Mouse (Mus musculus): ENCODE data around the gene Ikbke. TPM values are rescaled to one million over a fixed set of nuclear protein-coding genes. Genes with fewer than 3 reads are reported as not detected.

The Ikbke gene
- total and polyA plus RNA-seq, 3 experiments, result 14.0 to 43.8 (median 29.5) TPM

DNA sequence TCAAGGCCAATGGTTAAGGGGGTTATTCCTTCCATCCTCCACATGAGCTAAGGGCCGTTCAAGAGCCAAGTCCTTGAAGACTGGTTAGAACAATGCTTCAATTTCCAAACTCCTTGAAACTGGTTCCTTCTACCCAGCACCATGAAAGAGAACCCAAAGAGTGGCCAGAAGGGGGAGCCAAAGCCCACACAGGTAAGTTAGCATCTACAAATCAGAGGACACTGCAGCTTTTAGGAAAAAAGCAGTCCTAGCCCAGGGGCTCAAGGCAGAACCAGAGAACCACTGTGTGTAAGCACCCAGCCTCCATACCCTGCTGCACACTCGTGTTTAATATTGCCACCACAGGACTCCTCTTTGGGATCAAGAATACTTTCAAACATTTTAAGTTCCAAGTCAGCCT is 11.2 kb upstream of the Ikbke start:
- no peaks in the 10 kb centered on the region for H3K9me3 ChIP-seq (replicated peaks; ENCODE audit: low read length)
- dilution Hi-C loops (cut with MboI; ENCODE audit: extremely low pct_ligation_motif_present, extremely low pct_unique_long_range_greater_than_20kb, low sequenced_read_pairs) (no loop called here), in situ Hi-C loops (cut with MboI; ENCODE audit: low pct_ligation_motif_present, low pct_unique_long_range_greater_than_20kb, low sequenced_read_pairs) (no loop called here)
- no peak overlapping the region for H3K27ac ChIP-seq (ENCODE audit: insufficient read depth, low read depth)
- H3K4me2 ChIP-seq (ENCODE audit: insufficient read depth, low read depth, poor library complexity, severe bottlenecking), result no peak overlapping the region
- no peaks in the 10 kb centered on the region for H3K27me3 ChIP-seq (replicated peaks)
- H3K36me3 ChIP-seq (replicated peaks in 1 of 2; ENCODE audit: control insufficient read depth in 1 of 2, insufficient read depth in 1 of 2, low read length in 1 of 2), result peaks cover 29 to 81% of the 10 kb centered on the region in 2 experiments
- H3K79me2 ChIP-seq (replicated peaks; ENCODE audit: control insufficient read depth, extremely low read depth, insufficient read depth, poor library complexity, severe bottlenecking), result no peaks in the 10 kb centered on the region
- DNase-seq (ENCODE audit: extremely low read depth), result peak; percentile 74
- TF ChIP-seq SMC3 (IDR thresholded peaks at IDR 0.05; ENCODE audit: low read depth, low read length), result peak; percentile 93
- peak; percentile 42 to 88 for TF ChIP-seq CTCF (conservative IDR thresholded peaks at IDR 0.05 in 1 of 2, IDR thresholded peaks at IDR 0.05 in 1 of 2; ENCODE audit: low read depth in 2 of 2, low read length in 2 of 2)
- TF ChIP-seq RAD21 (IDR thresholded peaks at IDR 0.05; ENCODE audit: low read depth, low read length), result peak; percentile 89
- no peak for TF ChIP-seq E2F4 (IDR thresholded peaks at IDR 0.05; ENCODE audit: insufficient replicate concordance, low read depth, low read length)
- TF ChIP-seq ZC3H11A (IDR thresholded peaks at IDR 0.05; ENCODE audit: low read depth, low read length), result peak; percentile 50
- no peak overlapping the region for H3K9ac ChIP-seq (ENCODE audit: insufficient read depth, low read depth)
- no peak overlapping the region for H3K4me3 ChIP-seq (replicated peaks in 1 of 3; ENCODE audit: low read depth in 2 of 3, low read length in 2 of 3, poor library complexity in 1 of 3)
- H3K4me1 ChIP-seq (ENCODE audit: control insufficient read depth in 1 of 2, insufficient read depth in 2 of 2), result no peaks in the 10 kb centered on the region

DNA sequence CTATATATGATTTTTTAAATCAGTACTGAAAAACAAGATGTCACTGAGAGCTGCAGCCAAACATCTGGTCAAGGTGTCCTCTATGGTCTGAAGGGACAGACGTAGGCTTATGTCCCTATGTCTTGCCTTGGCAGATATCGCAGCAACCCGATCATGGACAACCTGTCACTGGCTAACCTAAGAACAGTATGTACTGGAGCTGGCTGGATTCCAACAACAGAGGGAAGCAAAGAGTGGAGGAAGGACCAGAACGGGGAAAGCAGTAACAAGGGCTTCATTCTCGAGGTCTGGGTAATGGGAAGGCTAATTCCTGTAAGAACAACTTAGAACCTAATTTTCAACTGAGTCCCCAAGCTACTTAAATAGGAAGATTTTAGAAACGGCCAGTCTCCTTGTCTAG is 9.5 kb upstream of the Ikbke start:
- Histone ChIP-seq H3K4me1 (ENCODE audit: control insufficient read depth in 1 of 2, insufficient read depth in 2 of 2) (no peaks in the 10 kb centered on the region), H3K36me3 (replicated peaks in 1 of 2; ENCODE audit: control insufficient read depth in 1 of 2, insufficient read depth in 1 of 2, low read length in 1 of 2) (peaks cover 20 to 69% of the 10 kb centered on the region in 2 experiments), H3K79me2 (replicated peaks; ENCODE audit: control insufficient read depth, extremely low read depth, insufficient read depth, poor library complexity, severe bottlenecking) (no peaks in the 10 kb centered on the region), H3K4me3 (replicated peaks in 1 of 3; ENCODE audit: low read depth in 2 of 3, low read length in 2 of 3, poor library complexity in 1 of 3) (no peak overlapping the region), H3K27me3 (replicated peaks) (no peaks in the 10 kb centered on the region), H3K27ac (ENCODE audit: insufficient read depth, low read depth) (no peak overlapping the region), H3K4me2 (ENCODE audit: insufficient read depth, low read depth, poor library complexity, severe bottlenecking) (no peak overlapping the region), H3K9ac (ENCODE audit: insufficient read depth, low read depth) (no peak overlapping the region), H3K9me3 (replicated peaks; ENCODE audit: low read length) (no peaks in the 10 kb centered on the region)
- no peak for DNase-seq (ENCODE audit: extremely low read depth)
- dilution Hi-C loops (cut with MboI; ENCODE audit: extremely low pct_ligation_motif_present, extremely low pct_unique_long_range_greater_than_20kb, low sequenced_read_pairs) (no loop called here), in situ Hi-C loops (cut with MboI; ENCODE audit: low pct_ligation_motif_present, low pct_unique_long_range_greater_than_20kb, low sequenced_read_pairs) (loop anchor here (5.0 kb wide), 1 partner anchor 263 kb away; no protein-coding TSS in a partner anchor)
- TF ChIP-seq ZNF384 (IDR thresholded peaks at IDR 0.05; ENCODE audit: low read depth, low read length) (no peak), USF1 (IDR thresholded peaks at IDR 0.05; ENCODE audit: low read depth, low read length) (no peak)

DNA sequence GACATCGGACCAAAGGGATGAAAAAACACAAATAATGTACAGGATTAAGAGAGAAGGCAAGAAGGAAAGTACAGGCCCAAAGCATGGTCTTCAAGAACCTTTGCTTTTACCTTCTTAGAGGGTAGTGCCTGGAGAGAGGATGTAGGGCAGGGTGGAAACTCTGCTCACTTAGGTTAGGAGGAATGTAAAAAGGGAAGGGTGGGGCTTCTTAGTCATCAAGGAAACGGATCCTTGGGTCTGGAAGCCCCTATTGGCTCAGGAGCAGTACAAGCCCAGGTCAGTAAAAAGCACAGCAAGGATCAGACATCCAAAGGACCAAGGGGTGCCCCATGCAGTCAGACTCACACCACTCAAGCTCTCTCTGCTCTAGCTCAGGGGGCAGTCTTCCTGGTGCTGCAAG is 7.9 kb upstream of the Ikbke start:
- Histone ChIP-seq H3K79me2 (replicated peaks; ENCODE audit: control insufficient read depth, extremely low read depth, insufficient read depth, poor library complexity, severe bottlenecking) (no peaks in the 10 kb centered on the region), H3K4me2 (ENCODE audit: insufficient read depth, low read depth, poor library complexity, severe bottlenecking) (no peak overlapping the region), H3K4me1 (ENCODE audit: control insufficient read depth in 1 of 2, insufficient read depth in 2 of 2) (peaks cover 2 to 10% of the 10 kb centered on the region in 2 experiments), H3K9me3 (replicated peaks; ENCODE audit: low read length) (no peaks in the 10 kb centered on the region), H3K4me3 (replicated peaks in 1 of 3; ENCODE audit: low read depth in 2 of 3, low read length in 2 of 3, poor library complexity in 1 of 3) (no peak overlapping the region), H3K9ac (ENCODE audit: insufficient read depth, low read depth) (no peak overlapping the region), H3K36me3 (replicated peaks in 1 of 2; ENCODE audit: control insufficient read depth in 1 of 2, insufficient read depth in 1 of 2, low read length in 1 of 2) (peaks cover 14 to 56% of the 10 kb centered on the region in 2 experiments), H3K27ac (ENCODE audit: insufficient read depth, low read depth) (no peak overlapping the region), H3K27me3 (replicated peaks) (no peaks in the 10 kb centered on the region)
- dilution Hi-C loops (cut with MboI; ENCODE audit: extremely low pct_ligation_motif_present, extremely low pct_unique_long_range_greater_than_20kb, low sequenced_read_pairs) (no loop called here), in situ Hi-C loops (cut with MboI; ENCODE audit: low pct_ligation_motif_present, low pct_unique_long_range_greater_than_20kb, low sequenced_read_pairs) (loop anchor here (5.0 kb wide), 1 partner anchor 265 kb away; no protein-coding TSS in a partner anchor)
- DNase-seq (ENCODE audit: extremely low read depth), result no peak
- TF ChIP-seq CTCF (conservative IDR thresholded peaks at IDR 0.05 in 1 of 2, IDR thresholded peaks at IDR 0.05 in 1 of 2; ENCODE audit: low read depth in 2 of 2, low read length in 2 of 2) (no peak), BHLHE40 (IDR thresholded peaks at IDR 0.05; ENCODE audit: low read depth, low read length) (no peak), NELFE (IDR thresholded peaks at IDR 0.05; ENCODE audit: low read depth, low read length) (no peak), IRF4 (IDR thresholded peaks at IDR 0.05; ENCODE audit: low read depth, low read length) (no peak), MEF2A (IDR thresholded peaks at IDR 0.05; ENCODE audit: borderline replicate concordance, low read depth, low read length) (no peak)
